In genomic region chr6:32328028-32328427, GRCm38 (mm10) we compare ENCODE assay signal across 8 mouse cellular contexts.
DNase-seq lines count a peak whose midpoint lies in the region; ATAC-seq and TF ChIP-seq lines count a peak whose summit lies in the region.

No protein-coding gene starts in this region.

- H3K4me1 ChIP-seq in hindbrain, embryonic 14.5 days (replicated peaks; ENCODE audit: control insufficient read depth, insufficient read depth, low read length): peaks cover 21% of the 10 kb centered on the region
- peaks cover 55% of the 10 kb centered on the region for H3K4me1 ChIP-seq in megakaryocyte, embryonic 14.5 days

- no peaks in the 10 kb centered on the region for H3K27me3 ChIP-seq in Patski
- H3K27me3 ChIP-seq in hindbrain, embryonic 14.5 days (ENCODE audit: control insufficient read depth, insufficient read depth, low read length): no peaks in the 10 kb centered on the region
- H3K27me3 ChIP-seq in megakaryocyte, embryonic 14.5 days (replicated peaks): peaks cover 19% of the 10 kb centered on the region

- no peak overlapping the region for H3K27ac ChIP-seq in hindbrain, embryonic 14.5 days

- TF ChIP-seq CTCF in Patski (IDR thresholded peaks at IDR 0.05): peak; percentile 97

- no peak overlapping the region for H3K9ac ChIP-seq in hindbrain, embryonic 14.5 days

- in situ Hi-C loops in Patski (cut with MboI; ENCODE audit: low pct_unique_long_range_greater_than_20kb): loop anchor here (25.0 kb wide), 2 partner anchors 784 to 1709 kb away; partner anchors contain the start of gene Lrguk

- 0 out of 2 replicates have a peak overlapping the region, but pooled peaks have one; percentile 6 for H3K4me2 ChIP-seq in hindbrain, embryonic 14.5 days (replicated peaks)

- 3% methylated on average over 8 of the region's 8 CpGs for WGBS in hindbrain, embryonic 14.5 days

- no peak overlapping the region for H3K4me3 ChIP-seq in hindbrain, embryonic 14.5 days (replicated peaks; ENCODE audit: low read length)
- peak overlapping the region; percentile 72 for H3K4me3 ChIP-seq in megakaryocyte, embryonic 14.5 days (replicated peaks)

- peak; percentile 67 for ATAC-seq in Patski
- peak; percentile 70; the same call in 1 of the 2 replicates for ATAC-seq in hindbrain, embryonic 14.5 days (ENCODE audit: low FRiP score)
- ATAC-seq in erythroid progenitor cell, adult 5-6 weeks (replicated peaks; ENCODE audit: low FRiP score, poor library complexity, severe bottlenecking): no peak; the same call in 1 of the 2 replicates

- H3K9me3 ChIP-seq in hindbrain, embryonic 14.5 days (ENCODE audit: control insufficient read depth, low read length): no peaks in the 10 kb centered on the region
- no peaks in the 10 kb centered on the region for H3K9me3 ChIP-seq in megakaryocyte, embryonic 14.5 days

- H3K36me3 ChIP-seq in hindbrain, embryonic 14.5 days (replicated peaks; ENCODE audit: control insufficient read depth, insufficient read depth): no peaks in the 10 kb centered on the region
- H3K36me3 ChIP-seq in megakaryocyte, embryonic 14.5 days (replicated peaks; ENCODE audit: low read length): no peaks in the 10 kb centered on the region

- CTCF ChIA-PET in Patski (lab: Charles Lee): interaction anchor here (0.7 to 1.9 kb wide), 19 partner anchors 11 to 268 kb away, joined by 3 to 14 read pairs (median 3); no protein-coding TSS in a partner anchor

- peak; percentile 47 for DNase-seq in Patski (ENCODE audit: low read depth, low spot score)
- DNase-seq in cerebellum, adult 9-11 months: peak; percentile 77
- DNase-seq in frontal cortex, postnatal 10 days (ENCODE audit: low spot score in 2 of 2): peak; percentile 33 to 73
- peak; percentile 83 for DNase-seq in hindbrain, embryonic 14.5 days (ENCODE audit: low spot score)
- DNase-seq in layer of hippocampus, postnatal 25 days (ENCODE audit: extremely low spot score in 1 of 2, low spot score in 1 of 2): peak; percentile 66 to 72
- peak; percentile 61 for DNase-seq in right cerebral cortex, postnatal 25 days

- POLR2A ChIA-PET in Patski (lab: Charles Lee): interaction anchor here (1.0 to 1.1 kb wide), 2 partner anchors 260 to 263 kb away, joined by 3 to 4 read pairs; partner anchors contain the start of gene Plxna4
